Mouse (Mus musculus) gonadal fat pad, adult 2 months (tissue): ENCODE results near the gene Olfr812. TPM values are rescaled to one million over a fixed set of nuclear protein-coding genes. Genes with fewer than 3 reads are reported as not detected.
"Not testable (repeated sequence)": the region's sequence is repeated elsewhere in the genome, so short reads cannot be mapped to it uniquely, and the experiment has no call there.

Experiments used
- DNase-seq: peaks from one replicate; pipeline ENCODE4 v3.0.0-alpha.2; 2012; ENCODE audit warnings: low read depth
- polyA plus RNA-seq: library from polyadenylated mRNA; depleted of rRNA; stranded (reverse); fragments of >200 nt; gene quantifications from 2 replicates; pipeline ENCODE4 v1.2.3, GENCODE M21; 2012; rRNA removed

The Olfr812 gene
- polyA plus RNA-seq, result not detected in 2 replicates

DNA sequence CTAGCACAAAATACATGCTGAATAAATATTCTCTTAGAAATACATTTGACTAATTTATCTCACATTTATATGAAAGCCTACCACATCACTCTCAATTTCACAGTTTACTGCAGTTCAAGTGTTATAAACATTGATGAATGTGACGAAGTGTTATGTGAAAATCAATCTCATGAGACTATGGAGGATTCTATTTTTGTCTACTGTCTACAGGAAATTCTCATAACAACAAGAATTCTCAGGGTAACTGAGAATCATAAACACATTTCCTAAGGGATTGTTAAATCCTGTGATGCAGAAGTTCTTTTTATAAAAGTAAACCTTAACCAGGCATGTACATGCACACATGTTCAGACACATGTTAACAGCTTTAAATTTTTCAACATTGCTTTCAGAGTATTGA, at the start of gene Olfr812:
Gene Olfr812 (minus strand): TSS at position 101 of the 400 bp plus-strand sequence.
- no peak for DNase-seq

DNA sequence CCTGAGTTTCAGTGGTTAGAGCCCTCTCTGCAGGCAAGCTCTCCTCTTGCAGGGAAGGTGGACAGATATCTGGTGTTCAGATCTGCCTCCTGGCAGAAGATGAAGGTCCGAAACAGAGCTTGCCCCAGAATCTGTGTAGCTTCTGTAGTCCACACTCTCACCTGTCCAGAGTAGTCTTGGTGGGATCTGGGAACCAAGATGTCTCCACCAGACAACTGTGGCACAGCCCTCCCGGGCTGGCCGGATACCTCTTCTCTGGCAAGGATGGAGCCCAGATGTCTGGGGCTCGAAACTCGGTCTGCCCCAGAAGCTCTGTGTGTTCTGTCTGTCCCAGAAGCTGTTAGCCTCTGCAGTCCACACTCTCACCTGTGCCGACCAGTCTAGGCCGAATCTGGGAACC, 40.0 kb upstream of the Olfr812 start:
- DNase-seq, result no peak

DNA sequence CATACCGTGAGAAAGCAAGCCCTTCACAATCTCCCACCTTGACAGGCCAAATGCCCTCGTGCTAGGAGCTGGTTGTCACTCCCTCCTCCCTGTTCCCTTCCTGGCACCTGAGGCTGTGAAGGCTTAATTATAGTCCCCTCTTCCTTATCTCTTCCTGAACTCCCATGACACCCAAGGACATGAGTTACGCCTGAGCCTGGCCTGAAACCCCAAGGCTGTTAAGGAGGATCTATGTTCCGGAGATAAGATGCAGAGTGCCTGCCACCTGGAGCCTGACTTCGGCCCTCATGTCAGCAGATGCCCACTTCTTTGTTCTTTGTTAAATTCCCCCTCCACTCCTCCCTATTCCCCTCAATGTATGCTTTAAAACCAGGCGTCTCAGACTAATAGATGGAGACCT, 39.6 kb upstream of the Olfr812 start:
- not testable (repeated sequence) for DNase-seq

DNA sequence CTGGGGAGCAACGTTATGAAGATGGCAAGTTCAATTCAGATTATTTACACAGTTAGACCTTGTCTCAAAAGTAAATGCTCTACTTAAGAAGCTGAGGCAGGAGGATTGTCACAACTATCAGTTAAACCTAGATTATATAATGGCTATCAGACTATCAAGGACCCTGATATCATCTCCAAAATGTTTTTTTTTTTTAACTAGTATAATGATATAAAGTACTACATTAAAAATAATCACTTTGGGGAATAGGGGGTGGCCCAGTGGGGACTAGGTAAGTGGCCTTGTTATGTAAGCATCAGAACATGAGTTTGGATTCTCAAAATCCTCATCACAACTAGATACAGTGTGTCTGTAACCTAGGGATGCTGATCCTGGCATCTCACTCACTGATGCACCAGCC, 33.9 kb upstream of the Olfr812 start, which contains the start of gene Olfr814:
Gene Olfr814 (minus strand): TSS at position 101 of the 400 bp plus-strand sequence.
- not testable (repeated sequence) for DNase-seq

DNA sequence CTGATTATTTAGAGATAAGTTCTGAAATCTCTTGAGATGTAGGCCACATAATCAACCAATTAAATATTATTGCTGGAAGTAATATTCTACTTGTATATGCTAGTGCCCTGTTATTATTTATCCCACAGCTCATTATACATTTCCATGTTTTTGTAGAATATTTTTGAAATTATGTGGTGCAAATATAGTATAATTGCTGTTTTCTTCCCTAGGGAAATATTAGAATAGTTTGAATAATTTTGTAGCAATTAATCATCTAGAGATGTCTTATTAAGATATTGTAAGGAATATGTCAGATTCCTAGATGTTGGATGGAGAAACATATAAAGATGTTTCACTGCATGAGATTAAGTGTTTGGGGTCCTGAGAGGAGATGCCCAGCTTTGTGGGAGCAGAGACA, 9.2 kb upstream of the Olfr812 start, which contains the start of gene Olfr813:
Gene Olfr813 (plus strand): TSS at position 301 of the 400 bp plus-strand sequence.
- no peak for DNase-seq

DNA sequence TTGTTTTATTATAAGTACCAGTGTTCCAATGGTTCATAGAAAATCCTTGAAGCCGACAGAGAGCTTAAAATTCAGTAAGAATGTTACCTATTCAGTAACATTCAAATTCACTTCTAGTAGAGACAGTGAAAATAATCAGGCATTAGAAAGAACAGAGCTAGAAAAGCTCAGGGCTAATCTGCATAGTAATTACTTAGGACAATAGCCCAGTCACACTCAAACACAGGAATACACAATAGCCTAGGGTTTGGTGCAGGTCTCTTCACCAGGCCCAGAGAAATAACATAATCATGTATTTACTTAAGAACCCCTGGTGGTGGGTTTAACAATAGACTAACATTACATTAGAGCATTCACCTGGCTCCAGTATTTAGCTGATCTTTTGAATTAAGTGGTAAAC, 1.4 kb upstream of the Olfr812 start:
- no peak for DNase-seq

DNA sequence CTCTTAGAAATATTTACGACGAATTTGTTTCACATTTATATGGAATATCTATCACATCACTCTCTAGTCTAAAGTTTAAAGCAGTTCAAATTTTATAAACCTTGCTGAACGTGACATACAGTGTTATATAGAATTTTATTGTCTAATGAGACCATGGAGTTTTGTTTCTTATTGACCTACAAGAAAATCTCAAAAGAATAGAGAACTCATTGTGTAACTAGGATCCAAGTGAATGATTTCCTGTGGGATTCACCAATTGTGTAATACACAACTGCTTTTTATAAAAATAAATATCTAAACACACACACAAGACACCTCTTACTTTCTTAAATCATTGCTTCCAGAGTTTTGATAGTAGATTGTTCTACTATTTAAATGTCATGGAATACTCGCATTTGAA, 41.6 kb downstream of the Olfr812 start, which contains the start of gene Olfr811:
Gene Olfr811 (minus strand): TSS at position 101 of the 400 bp plus-strand sequence.
- DNase-seq, result no peak

DNA sequence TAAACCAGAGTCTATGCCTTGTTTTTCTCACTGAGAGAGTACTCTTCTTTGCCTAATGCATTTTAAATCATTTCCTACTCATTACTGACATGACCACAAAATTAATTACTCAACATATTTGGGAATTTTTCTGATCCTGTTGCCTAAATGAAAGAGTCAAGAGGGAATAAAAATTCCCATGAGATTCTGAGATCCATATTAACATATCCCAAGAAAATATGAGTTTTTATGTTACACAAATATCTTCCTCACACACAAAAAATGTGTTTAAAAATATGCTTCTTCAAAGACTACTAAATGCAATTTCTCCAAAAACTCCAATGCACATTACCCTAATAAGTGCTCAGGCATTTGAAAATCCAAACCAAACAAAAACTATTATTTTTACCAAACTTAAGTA, 51.1 kb downstream of the Olfr812 start, which contains the start of gene Olfr810:
Gene Olfr810 (minus strand): TSS at position 101 of the 400 bp plus-strand sequence.
- no peak for DNase-seq

Other genes starting within 250 kb of the Olfr812 start
- gene Olfr796, start 233.5 kb downstream of the Olfr812 start, polyA plus RNA-seq, result not detected in 2 replicates
- not detected in 2 replicates for gene Olfr798, start 218.2 kb downstream of the Olfr812 start, polyA plus RNA-seq
- gene Olfr799, start 208.6 kb downstream of the Olfr812 start, polyA plus RNA-seq, result not detected in 2 replicates
- gene Olfr800, start 188.4 kb downstream of the Olfr812 start, polyA plus RNA-seq, result not detected in 2 replicates
- not detected in 2 replicates for gene Olfr801, start 172.2 kb downstream of the Olfr812 start, polyA plus RNA-seq
- gene Olfr802, start 157.9 kb downstream of the Olfr812 start, polyA plus RNA-seq, result not detected in 2 replicates
- not detected in 2 replicates for gene Olfr803, start 151.8 kb downstream of the Olfr812 start, polyA plus RNA-seq
- gene Olfr804, start 142.9 kb downstream of the Olfr812 start, polyA plus RNA-seq, result not detected in 2 replicates
- not detected in 2 replicates for gene Olfr805, start 116.7 kb downstream of the Olfr812 start, polyA plus RNA-seq
- gene Olfr806, start 104.2 kb downstream of the Olfr812 start, polyA plus RNA-seq, result not detected in 2 replicates
- not detected in 2 replicates for gene Olfr807, start 88.3 kb downstream of the Olfr812 start, polyA plus RNA-seq
- gene Olfr808, start 80.6 kb downstream of the Olfr812 start, polyA plus RNA-seq, result not detected in 2 replicates
- gene Olfr809, start 71.5 kb downstream of the Olfr812 start, polyA plus RNA-seq, result not detected in 2 replicates
- not detected in 2 replicates for gene Olfr810, start 51.2 kb downstream of the Olfr812 start, polyA plus RNA-seq
- not detected in 2 replicates for gene Olfr811, start 41.7 kb downstream of the Olfr812 start, polyA plus RNA-seq
- gene Olfr813, start 9.3 kb upstream of the Olfr812 start, polyA plus RNA-seq, result not detected in 2 replicates
- gene Olfr814, start 33.8 kb upstream of the Olfr812 start, polyA plus RNA-seq, result not detected in 2 replicates
- gene Olfr815, start 59.8 kb upstream of the Olfr812 start, polyA plus RNA-seq, result not detected in 2 replicates
- gene Olfr816, start 69.5 kb upstream of the Olfr812 start, polyA plus RNA-seq, result not detected in 2 replicates
- not detected in 2 replicates for gene Olfr818, start 103.0 kb upstream of the Olfr812 start, polyA plus RNA-seq
- gene Olfr819, start 121.2 kb upstream of the Olfr812 start, polyA plus RNA-seq, result not detected in 2 replicates
- gene Olfr247, start 130.0 kb upstream of the Olfr812 start, polyA plus RNA-seq, result not detected in 2 replicates
- gene Gm10310, start 139.0 kb upstream of the Olfr812 start, polyA plus RNA-seq, result not detected in 2 replicates
- gene Olfr820, start 166.5 kb upstream of the Olfr812 start, polyA plus RNA-seq, result not detected in 2 replicates
- not detected in 2 replicates for gene Olfr821, start 184.3 kb upstream of the Olfr812 start, polyA plus RNA-seq
- not detected in 2 replicates for gene Olfr822, start 225.1 kb upstream of the Olfr812 start, polyA plus RNA-seq